Mouse (Mus musculus): ENCODE data around the gene Cbx3.
"Not testable (repeated sequence)": the region's sequence is repeated elsewhere in the genome, so short reads cannot be mapped to it uniquely, and the experiment has no call there.

The Cbx3 gene

DNA sequence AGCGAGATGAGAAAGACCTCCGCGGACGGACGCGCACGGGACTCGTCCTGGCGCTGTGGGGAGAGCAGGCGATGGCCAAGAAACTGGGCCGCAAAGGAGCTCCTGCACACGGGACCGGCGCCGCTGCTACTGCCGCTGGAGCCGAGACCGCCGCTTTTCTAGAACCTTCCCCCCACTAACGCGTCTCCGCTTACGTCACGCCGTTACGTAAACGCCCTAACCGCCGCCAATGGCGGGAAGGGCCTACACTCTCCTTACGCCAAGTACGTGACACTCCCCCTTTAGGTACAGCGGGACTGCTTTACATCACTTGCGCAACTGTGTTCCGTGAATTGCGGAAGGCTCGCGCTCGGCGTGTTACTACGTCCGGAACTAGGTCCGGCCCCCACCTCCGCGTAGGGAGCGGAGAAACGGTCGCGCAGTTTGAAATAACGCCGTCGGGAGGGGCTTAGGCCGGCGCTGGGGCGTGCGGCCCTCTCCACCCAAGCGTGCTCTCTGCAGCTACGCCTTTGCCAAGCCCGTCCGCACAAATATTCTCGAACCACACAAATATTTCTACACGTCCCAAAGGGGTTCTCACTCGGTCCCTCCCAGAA, 347 bp upstream of the Cbx3 start, which contains the start of gene Hnrnpa2b1:
Hnrnpa2b1 (minus strand) TSS at position 180 of the 596 bp plus-strand sequence.
- DNase-seq (ENCODE audit: low read depth), result peak; percentile 99

DNA sequence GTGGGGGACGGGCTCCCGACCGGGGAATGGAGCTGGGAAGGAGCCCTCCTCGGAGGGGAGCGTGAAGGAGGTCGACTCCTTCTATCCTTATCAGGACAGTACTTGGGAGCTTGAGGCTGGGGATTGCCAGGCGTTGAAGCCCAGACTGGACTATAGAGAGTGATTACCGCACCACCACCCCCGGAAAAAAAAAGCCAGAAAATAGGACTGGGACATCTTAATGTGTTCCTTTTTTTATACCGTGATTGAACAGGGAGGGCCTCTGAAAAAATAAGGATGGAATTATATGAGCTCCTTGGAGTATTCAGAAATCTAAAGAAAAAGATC, 982 bp downstream of the Cbx3 start:
- no peak for DNase-seq (ENCODE audit: low read depth)

DNA sequence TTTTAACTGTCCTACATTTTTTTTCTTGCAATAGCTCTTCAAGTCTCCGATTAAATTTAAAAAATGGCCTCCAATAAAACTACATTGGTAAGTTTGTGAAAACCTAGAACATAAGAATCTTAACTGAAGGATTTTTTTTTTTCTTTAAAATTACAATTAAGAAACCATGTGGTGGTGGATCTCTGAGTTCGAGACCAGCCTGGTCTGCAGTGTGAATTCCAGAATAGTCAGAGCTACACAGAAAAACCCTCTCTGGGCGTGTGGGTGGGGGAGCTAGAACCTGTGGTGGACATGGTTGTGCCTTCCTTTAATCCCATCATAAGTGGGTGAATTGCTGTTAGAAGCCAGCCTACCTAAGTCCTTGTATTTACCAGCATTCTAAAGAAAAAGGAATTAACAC, 1.6 kb downstream of the Cbx3 start:
- no peak for DNase-seq (ENCODE audit: low read depth)

DNA sequence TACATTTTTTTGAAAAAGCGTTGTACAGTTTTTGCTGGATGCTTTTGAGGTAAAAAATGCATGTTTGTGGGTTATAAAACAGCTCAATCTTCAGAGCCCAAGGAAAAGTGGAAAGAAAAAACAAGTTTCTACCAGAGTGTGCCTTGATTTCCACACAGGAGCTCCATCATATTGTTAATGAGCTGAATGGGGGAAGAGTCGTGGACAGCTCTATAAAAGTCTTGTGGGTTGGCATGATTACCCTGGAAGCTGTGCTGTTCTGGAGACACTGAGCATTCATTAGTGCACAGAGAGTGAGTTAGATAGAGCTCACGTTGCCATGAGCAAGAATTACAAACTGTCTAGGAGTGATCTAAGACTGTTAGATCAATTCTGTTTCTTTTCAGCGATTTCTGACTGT, 2.1 kb downstream of the Cbx3 start:
- no peak for DNase-seq (ENCODE audit: low read depth)

DNA sequence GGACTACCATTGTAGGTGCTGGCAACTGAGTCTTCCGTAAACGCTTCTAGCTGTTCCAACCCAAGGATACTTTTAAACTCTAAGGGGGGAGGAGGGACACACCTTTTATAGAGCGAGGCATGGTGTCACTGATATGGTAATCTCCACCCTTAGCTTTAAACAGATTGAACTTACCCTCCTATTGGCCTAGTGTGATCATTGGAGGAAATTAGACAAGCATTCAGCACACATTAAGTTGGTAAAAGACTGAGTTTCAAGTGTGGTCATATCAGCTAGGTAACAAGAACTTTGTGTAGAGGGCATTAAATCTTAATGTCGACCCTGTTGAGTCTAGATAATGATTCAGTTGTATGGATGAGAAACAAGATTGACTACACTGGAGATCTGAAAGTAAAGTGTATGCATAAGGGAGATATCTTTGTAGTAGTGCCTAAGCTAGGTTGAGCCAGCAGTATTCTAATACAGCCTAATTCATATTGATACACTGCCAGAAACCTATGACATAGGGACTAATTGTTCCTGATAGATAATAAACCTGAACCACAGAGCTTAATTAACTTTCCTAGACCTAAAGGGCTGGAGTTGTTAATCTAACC, 9.1 kb downstream of the Cbx3 start:
- DNase-seq (ENCODE audit: low read depth), result no peak

DNA sequence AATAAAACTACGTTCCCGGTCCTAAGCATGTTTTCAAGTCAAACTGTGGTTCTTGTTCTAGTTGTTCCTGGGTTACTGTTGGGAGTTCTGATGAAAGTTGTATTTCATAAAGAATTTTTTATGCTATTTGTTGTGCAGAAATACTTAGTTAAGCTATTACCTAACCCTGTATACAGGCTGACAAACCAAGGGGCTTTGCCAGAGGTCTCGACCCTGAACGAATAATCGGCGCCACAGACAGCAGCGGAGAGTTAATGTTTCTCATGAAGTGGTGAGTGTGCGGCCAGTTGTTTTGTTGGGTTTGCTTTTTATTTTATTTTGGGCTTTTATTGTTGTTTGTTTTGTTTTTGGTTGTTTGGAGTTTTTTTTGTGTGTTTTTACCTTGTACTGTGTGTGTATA, 11.4 kb downstream of the Cbx3 start:
- no peak for DNase-seq (ENCODE audit: low read depth)

DNA sequence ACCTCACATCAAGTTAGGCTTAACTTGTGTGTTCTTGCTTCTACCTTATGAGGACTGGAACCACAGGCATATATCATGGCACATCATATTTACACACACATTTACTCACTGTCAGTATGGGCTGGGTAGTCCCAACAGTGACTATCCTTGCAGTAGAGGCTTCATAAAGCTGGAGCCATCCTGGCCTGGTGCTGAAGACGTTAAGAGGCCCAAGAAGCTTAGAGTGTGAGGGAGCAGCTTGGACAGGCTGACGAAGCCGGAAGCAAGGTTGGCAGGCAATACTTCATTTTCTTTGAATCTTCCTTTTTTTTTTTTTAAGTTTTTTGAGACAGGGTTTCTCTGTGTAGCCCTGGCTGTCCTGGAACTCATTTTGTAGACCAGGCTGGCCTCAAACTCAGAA, 13.7 kb downstream of the Cbx3 start:
- no peak for DNase-seq (ENCODE audit: low read depth)

DNA sequence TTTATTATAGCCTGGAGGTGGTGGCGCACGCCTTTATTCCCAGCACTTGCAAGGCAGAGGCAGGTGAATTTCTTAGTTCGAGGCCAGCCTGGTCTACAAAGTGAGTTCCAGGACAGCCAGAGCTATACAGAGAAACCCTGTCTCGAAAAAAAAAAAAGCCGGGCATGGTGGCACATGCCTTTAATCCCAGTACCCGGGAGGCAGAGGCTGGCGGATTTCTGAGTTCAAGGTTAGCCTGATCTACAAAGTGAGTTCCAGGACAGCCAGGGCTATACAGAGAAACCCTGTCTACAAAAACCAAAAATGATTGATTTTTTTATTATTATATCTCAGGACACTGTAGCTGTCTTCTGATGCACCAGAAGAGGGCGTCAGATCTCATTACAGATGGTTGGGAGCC, 14.4 kb downstream of the Cbx3 start:
- not testable (repeated sequence) for DNase-seq (ENCODE audit: low read depth)

DNA sequence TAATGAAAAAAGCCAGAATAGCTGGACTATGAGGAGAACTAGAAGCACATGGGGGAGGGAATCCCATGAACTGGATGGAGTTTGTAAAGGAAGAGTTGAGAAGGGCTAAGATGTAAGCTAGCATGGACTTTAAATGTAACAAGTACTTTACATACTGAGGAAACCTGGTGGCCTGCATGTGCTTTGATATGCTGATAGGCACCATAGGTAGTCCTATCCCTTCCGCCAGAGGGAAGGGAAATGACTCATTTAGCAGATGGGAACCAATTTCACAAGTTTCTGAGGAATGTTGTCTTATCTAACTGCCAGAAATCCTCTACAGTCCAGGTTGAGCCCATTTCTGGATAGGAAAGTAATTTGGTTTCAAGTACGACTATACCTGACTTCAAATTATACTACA, 15.5 kb downstream of the Cbx3 start:
- no peak for DNase-seq (ENCODE audit: low read depth)

DNA sequence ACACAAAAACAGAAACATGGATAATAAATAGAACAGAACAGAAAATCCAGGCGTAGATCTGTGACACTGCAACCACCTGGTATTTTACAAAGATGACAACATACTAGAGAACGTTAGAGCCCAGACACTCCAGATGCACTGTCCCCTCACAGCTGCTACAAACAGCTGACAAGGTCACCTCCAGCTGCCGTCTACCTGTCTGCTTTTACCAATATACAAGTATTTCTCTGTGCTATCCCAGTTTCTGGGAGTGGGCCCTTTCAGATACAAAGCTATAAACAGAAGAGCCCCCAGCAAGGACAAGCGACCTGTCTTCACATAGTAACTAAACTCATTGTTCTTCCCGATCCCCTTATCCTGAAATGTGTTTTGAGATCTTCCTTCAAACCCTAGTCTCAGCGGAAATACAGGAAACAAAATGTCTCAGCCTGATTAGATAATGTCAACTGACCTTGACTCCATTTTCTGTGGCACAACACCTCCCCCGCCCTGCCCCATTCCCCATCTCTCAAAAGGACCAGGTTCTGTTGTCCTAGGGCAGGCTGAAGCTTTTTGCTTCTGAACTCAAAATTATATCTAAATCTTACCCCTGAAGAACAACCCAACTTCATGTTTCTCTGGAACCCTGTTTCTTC, 16.0 kb downstream of the Cbx3 start:
- no peak for DNase-seq (ENCODE audit: low read depth)

DNA sequence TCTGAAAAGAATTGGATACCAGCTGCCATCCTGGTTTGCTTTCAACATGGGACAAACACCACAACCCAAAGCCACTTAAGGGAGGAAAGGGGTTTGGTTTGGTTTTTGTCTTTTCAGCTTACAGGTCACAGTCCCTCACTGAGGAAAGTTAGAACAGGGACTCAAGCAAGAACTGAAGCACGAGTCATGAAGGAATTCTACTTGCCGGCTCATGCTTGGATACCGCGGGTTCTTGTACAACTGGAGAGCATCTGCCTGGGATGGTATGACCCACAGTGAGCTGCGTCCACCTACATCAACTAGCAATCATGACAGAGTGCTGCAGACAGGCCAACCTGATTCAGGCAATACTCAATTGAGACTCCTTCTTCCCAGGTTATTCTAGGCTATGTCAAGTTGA, 16.6 kb downstream of the Cbx3 start:
- no peak for DNase-seq (ENCODE audit: low read depth)

DNA sequence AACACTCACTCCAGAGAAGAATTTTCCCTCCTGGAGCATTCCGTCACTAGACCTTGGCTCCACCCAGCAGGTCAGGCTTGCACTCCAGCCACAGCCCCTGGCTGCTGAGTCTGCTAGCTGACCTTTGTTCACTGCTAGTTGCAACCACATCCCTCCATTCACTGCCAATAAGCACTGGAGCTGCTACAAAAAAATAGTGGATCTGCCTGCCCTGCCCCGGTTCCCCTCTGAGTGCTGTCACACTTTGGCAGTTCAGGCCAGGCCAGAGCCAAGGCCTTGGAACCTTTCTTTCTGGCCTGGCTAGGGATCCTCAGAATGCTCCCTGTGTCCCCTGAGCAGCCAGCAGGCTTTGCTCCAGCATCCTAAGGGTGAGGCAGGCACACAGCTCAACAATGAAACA, 19.6 kb downstream of the Cbx3 start:
- DNase-seq (ENCODE audit: low read depth), result no peak

DNA sequence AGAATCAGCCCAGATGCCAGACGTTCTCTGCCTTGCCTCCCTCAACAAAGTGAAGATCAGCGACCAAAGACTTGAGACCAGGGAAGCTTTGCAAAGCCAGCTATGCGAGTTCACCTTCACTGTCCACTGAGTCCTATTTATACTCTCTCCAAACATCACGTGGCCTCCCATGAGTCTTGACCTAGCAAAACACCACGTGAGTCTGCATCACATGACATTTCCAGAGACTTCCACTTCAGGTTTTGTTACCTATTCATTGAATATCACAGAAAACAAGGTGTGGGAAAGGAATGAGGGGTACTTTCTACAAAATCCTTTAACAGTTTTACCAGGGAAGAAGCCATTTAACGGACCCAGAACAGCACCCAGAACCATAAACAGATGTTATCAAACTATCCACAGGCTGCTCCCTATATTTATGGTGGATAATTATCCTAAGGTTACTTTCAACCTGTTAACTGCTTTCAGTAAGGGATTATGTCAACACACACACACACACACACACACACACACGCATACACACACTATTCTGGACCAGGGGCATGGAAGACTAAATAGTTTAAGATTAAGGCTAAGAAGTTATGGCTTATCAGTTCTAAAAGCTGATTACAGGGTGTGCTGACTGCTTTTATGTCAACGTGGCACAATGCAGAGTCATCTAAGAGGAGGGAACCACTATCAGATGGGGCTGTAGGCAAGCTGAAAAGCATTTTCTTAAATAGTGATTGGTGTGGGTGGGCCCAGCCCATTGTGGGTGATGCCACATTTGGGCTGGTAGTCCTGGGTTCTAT, 27.4 kb downstream of the Cbx3 start:
- DNase-seq (ENCODE audit: low read depth), result no peak

DNA sequence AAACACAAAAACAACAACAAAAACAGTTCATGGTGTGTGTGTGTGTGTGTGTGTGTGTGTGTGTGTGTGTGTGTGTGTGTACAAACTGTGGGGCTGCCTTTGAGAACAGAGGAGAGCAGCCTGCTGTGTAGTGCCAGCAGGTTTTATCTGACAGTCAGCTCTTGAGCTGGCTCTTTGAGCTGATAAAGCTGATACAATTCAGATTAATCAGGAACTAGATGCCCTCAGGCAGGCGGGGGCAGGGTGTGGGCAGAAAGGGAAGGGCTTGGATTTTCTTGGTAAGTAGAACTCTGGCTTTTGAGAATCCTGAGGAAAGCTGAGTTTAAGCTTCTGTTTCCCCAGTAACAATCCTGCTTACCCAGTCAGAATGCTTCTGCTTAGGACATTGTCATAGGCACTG, 35.5 kb downstream of the Cbx3 start:
- DNase-seq (ENCODE audit: low read depth), result no peak

DNA sequence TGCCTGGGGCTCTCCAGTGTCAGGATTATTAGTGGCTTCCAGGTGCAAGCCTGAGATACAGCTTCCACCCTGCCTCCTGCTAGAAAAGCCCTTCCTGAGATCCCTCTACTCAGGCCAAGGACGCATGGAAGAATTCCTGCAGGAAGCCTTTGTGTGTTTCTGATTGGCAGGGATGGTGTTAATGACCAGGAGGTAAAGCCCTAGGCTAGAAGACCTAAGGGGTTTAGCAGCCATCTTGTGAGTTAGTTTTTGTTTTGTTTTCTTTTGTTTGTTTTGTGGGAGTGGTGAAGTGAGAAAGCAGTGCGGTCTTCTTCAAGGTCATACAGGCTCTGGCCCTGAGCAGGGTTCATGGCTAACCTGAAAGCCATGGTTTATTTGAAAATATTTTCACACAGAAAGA, 37.4 kb downstream of the Cbx3 start:
- DNase-seq (ENCODE audit: low read depth), result no peak

DNA sequence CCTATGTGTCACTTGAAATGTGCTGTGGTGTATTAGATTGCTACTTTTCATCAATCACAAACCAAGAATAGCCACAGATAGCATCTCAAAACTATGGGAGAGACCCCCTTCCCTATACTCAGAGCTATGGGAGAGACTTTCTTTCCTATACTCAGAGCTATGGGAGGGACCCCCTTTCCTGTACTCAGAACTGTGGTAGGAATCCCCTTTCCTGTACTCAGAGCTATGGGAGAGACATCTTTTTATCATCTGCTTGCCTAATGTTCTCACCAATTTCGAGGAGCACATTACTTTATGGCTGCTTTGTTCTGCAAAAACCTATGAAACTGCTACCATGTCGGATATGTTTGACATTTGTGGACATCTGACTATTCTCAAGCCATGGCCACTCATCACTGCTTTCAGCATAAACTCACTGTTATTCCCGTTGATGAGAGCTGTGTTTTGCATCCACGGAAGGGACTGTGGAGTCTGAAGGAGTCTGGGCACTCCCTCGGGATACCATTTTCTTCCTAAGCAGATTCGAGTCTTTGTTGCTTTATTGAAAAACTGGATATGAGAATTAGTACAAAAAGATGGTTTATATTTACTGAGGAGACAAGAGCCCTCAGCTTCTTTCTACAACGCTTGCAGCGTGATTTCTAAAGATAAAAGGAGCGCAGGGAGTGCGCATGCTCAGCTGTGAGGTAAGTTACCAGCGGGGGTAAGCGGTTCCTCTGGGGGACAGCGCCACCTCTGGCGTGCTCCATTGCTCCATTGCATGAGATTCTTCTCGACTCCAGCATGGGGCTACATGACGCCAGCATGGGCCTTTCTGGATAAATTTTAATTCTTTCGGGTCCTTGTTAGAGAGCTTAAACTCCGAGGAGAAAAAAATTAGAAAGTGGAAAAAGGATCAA, 38.8 kb downstream of the Cbx3 start:
- peak; percentile 77 for DNase-seq (ENCODE audit: low read depth)

DNA sequence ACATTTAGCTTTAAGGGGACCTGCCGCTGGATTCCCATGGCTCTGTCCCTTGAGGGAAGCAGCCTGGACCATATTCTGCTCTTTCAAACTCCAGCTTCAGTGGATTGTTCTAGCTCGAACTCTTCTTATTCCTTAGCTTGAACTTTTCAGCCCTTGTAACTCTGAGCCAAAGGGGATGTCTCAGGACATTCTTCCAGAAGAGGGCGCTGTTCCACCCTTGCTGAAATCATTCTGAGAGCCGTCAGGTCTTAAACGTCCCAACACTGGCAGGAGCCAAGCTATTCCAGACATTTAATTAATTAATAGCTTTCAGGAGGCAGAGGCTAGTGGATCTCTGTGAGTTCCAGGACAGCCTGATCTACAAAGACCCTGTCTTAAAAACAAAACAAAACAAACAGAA, 39.9 kb downstream of the Cbx3 start:
- DNase-seq (ENCODE audit: low read depth), result peak; percentile 74

DNA sequence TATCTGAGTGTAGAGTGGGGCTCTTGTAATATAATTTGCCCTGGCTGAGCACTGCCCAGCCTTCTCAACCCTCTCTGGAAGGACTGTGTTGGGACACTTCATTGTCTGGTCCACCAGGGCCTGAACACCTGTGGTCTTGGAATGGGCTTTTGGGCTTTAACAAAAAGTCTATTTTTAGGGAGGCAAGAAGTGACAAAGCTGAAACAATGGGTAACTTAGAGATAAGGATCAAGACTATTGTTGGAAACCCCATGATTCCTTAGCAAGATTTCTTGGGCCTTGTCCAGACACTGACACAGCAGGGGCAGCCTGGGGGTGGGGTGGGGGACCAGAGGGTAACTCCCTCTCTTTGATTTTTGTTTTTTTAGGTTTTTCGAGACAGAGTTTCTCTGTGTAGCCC, 40.8 kb downstream of the Cbx3 start:
- DNase-seq (ENCODE audit: low read depth), result no peak

DNA sequence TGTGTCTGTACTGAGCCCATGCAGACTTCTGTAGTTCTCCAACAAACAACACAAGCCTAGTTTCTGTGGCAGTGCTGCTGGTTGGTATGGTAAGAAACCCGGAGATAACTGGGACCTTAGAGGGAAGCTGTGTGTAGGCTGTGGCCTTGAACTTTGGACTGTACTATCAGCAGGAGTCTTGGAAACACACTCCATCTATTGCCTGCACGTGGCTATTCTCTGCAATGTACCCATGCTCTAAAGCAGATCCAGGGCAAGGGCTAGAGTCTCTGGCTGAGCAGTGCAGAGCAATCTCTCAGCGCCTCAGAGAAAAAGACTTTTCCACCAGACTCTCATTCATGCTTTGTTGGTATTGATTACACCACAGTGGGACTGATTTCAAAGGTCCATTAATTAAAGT, 43.6 kb downstream of the Cbx3 start:
- DNase-seq (ENCODE audit: low read depth), result no peak

DNA sequence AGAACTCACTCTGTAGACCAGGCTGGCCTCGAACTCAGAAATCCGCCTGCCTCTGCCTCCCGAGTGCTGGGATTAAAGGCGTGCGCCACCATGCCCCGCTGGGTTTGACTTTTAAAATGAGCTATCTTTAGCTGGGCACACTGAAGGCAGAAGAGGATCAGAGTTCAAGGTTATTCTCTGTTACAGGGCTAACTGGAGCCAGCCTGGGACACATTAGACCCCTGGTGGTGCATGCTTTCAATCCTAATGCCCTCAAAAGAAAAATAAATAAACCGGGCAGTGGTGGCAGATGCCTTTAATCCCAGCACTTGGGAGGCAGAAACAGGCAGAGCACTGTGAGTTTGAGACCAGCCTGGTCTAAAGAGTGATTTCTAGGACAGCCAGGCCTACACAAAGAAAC, 44.7 kb downstream of the Cbx3 start:
- DNase-seq (ENCODE audit: low read depth), result no peak

DNA sequence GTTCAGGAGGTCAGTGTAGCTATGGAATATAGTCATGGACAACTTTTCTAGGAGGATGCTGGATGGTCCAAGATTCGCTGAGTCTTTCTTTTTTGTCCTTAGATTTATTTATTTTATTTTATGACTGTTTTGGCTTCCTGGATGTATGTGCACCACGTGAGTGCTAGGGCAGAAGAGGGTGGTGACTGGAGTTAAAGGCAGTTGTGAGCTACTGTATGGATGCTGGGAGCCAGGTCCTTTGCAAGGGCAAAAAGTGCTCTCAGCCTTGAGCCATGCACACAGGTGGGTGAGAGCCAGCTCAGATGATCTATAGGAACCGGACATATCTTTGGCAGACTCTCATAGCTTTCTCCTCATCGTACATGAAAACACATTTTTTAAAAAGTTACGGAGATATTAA, 53.1 kb downstream of the Cbx3 start:
- no peak for DNase-seq (ENCODE audit: low read depth)

DNA sequence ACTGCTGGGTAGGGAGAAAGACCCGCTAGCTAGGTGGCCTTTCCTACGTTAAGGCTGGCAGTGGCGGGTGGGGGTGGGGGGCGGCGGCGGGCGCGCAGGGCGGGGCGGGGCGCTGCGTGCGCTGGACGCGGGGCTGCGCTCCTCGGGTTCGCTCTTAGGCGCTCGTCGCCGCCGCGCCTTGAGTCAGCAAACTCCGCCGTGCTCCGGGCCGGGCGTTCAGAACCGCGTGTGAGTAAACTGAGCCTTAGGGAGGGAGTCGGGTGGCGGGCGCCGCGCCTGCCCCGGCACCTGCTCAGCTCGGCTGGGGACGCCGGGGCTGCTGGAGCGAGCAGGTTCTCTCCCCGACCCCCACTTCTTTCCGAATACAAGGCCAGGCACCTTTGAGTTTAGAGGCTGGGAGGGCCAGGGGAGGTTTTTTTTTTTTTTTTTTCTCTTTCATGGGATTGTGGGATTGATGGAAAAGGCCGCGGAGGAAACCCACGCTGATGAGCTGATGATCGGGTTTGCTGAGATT, 53.7 kb downstream of the Cbx3 start, which contains the start of gene Snx10:
Snx10 (plus strand) TSS at position 95 of the 514 bp plus-strand sequence.
- no peak for DNase-seq (ENCODE audit: low read depth)

All from c-Kit-positive CD71-negative TER-119-negative erythroid progenitor cells, embryonic 14.5 days (primary cell).